Mouse (Mus musculus): Measurements from ENCODE around the gene Ubxn7.

The Ubxn7 gene

DNA sequence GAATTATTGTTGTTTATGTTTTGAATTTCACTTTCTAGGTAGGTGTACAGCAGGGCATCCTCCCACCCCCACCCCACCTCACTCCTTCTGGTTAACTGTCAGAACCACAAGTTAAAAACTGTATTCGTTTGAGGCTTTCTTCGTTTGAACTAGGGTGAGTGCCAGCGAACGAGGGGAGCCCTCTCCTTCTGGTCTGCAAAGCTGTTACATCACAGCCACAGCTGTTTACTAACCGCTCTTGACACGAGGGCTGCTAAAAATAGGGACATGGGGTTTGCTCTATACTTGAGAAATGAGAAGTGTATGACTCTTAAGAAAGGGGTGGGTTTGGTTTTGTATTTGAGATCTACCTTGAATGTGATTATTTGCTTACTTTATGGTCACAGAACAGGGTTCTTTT lies 102.0 kb downstream of the Ubxn7 start:
- DNase-seq (ENCODE audit: low spot score) = no peak

DNA sequence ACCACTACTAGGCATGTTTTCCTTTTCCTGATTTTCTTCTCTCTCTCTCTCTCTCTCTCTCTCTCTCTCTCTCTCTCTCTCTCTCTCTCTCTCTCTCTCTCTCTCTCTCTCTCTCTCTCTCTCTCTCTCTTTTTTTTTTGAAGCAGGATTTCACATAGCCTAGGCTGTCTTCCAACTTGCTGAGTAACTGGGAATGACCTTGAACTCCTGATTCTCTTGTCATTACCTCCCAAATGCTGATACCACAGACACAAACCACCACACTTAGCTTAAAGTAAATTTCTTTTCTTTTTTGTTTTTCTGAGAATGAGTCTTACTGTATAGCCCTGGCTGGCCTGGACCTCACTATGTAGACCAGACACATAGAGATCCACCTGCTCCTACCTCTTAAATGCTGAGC lies 102.6 kb downstream of the Ubxn7 start:
- DNase-seq (ENCODE audit: low spot score) = no peak

DNA sequence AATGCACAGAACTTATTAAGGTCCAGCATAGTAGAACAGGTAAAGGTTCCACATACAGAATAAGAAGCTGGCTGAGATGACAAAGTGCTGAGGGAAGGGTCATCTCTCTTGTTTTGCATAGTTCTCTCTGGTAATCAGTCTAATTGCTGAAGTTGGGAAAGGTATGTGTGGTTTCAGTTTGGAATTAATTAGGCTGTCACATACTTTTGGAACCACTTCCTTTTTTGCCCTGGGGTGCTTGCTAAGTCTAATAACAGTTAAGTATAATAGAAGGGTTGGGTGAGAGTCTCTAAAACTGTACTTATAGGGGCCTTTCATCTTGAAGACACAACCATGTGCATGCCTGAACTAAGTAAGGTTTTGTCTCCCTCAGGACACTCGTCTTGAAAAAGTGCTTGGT lies 104.6 kb downstream of the Ubxn7 start:
- no peak for DNase-seq (ENCODE audit: low spot score)

DNA sequence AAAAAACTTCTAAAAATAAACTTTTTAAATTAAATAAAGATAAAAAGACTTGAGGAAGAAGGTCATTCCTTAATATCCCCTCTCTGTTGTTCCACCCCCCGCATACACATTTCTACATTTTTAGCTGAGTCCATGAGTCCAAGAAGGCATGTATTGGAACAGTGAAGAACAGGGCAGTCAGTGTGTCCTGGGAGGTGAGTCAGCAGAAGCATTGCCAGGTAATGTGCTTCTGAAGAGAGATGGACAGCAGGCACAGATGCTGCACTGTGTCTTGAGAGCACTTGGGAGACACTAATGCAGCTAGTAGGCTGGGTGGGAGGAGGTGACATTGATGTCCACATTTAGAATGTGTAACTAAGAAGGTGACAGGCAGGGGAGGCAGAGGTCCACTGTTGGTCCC lies 105.2 kb downstream of the Ubxn7 start:
- no peak for DNase-seq (ENCODE audit: low spot score)

DNA sequence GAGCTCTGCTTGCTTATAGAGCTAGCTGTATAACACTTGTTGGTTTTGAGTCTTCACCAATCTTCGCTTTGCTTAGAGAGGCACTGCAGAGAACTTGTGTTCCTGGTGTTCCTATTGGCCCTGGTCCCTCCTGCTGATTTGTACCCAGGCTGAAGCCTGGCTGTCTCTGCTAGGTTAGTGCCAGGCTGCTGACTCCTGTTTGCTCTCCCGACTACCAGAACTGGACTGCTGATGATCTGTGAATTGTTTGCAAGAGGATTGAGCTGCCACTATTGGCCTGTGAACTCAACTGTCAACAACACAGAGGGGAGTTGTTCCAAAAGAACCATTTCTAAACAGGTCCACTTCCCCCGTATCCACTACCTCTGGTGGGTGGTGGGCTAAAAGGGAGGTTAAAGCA lies 109.4 kb downstream of the Ubxn7 start:
- DNase-seq (ENCODE audit: low spot score) = no peak

All from testis, postnatal 14 days (tissue).